Mouse (Mus musculus) macrophage (primary cell): Measurements from ENCODE around the gene Rnf217. TPM values are rescaled to one million over a fixed set of nuclear protein-coding genes. Genes with fewer than 3 reads are reported as not detected.

Experiments used
- H3K27ac ChIP-seq: fragments of 350-480 bp; formaldehyde crosslinking; 2 replicates; pipeline ENCODE4 v1.9.0; 2021
- H3K36me3 ChIP-seq: fragments of 350-480 bp; formaldehyde crosslinking; 2 replicates; pipeline ENCODE4 v1.9.0; 2021; ENCODE audit errors: inconsistent target
- H3K4me3 ChIP-seq: fragments of 350-480 bp; formaldehyde crosslinking; 2 replicates; pipeline ENCODE4 v1.9.0; 2021; ENCODE audit errors: inconsistent target
- H3K79me2 ChIP-seq: fragments of 350-480 bp; formaldehyde crosslinking; 2 replicates; pipeline ENCODE4 v1.9.0; 2021; ENCODE audit errors: inconsistent target
- WGBS: methylation state at CpG from one replicate; pipeline ENCODE4 v1.1.7; 2026; ENCODE audit warnings: inconsistent platforms; ENCODE audit not compliant: missing documents; 5-methylcytosine and 5-hydroxymethylcytosine counted together
- polyA plus RNA-seq: library from polyadenylated mRNA; stranded (reverse); fragments of 250-400 nt; gene quantifications from 3 replicates; pipeline ENCODE4 v1.2.4, GENCODE M21; 2018; ENCODE audit warnings: inconsistent platforms

Rnf217 gene
- polyA plus RNA-seq, 1 experiment from 2014 or later: 1.3 TPM

DNA sequence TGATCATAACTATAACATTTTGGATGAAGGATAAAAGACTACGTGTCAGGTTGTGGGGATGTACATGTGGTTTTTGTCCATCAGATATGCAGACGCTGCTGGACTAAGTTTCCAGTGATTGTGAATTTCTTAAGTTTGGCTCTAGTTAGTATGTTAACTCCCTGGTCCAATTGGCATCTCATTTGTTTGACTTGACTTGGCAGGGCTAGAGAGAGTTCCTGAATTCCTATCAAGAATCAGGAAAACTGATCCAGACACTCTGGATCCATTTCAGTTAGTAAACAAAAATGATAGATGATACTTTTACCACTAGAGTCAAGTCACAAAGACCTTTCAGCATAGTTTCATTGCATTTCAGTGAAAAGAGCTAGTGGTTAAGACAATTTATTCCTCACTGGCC lies 112.1 kb downstream of the Rnf217 start:
- Histone ChIP-seq H3K36me3 (no peaks in the 10 kb centered on the region), H3K4me3 (no peak overlapping the region), H3K27ac (no peak overlapping the region), H3K79me2 (no peaks in the 10 kb centered on the region)
- WGBS: 97% methylated on average over 2 of the region's 2 CpGs

DNA sequence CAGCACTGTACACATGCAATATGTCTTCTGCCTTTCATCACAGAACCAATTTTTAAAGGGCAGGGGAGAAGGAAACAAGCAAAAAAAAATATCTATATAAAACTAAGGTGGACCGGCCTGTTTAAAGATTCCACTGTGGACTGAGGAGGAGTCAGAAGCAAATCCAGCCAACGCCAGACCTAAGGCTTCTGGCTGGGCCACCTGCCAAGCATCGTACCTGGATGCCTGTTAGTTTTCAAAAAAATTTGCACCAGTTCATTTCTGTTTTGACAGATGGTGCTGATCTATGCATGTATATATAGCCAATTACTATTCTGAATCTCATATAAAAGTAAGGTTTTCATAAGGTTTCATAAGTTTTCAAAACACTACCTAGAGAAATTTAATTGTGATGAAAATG lies 113.2 kb downstream of the Rnf217 start:
- H3K79me2 ChIP-seq: no peaks in the 10 kb centered on the region
- H3K36me3 ChIP-seq: no peaks in the 10 kb centered on the region
- 90% methylated on average over 3 of the region's 3 CpGs for WGBS
- H3K4me3 ChIP-seq: no peak overlapping the region
- no peak overlapping the region for H3K27ac ChIP-seq

DNA sequence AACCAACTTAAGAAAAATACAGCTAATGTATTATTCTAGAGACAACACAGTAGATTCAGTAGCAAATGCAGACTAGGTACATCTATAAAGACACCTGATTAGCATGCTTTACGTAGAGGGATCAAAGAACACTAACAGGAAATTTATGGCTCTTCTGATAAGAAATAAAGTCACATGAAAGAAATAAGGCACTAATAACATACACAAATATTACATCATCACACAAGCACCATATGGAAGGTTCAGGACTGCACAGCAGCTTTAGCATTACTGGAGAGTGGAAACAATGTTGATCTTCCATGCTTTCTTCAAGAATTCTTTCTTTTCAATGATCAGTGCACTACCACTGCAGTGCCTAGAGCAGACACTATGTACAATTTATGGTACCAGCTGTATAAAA lies 114.7 kb downstream of the Rnf217 start:
- Histone ChIP-seq H3K79me2 (no peaks in the 10 kb centered on the region), H3K36me3 (no peaks in the 10 kb centered on the region), H3K4me3 (no peak overlapping the region), H3K27ac (no peak overlapping the region)
- WGBS: 86% methylated on average over 1 of the region's 1 CpGs

DNA sequence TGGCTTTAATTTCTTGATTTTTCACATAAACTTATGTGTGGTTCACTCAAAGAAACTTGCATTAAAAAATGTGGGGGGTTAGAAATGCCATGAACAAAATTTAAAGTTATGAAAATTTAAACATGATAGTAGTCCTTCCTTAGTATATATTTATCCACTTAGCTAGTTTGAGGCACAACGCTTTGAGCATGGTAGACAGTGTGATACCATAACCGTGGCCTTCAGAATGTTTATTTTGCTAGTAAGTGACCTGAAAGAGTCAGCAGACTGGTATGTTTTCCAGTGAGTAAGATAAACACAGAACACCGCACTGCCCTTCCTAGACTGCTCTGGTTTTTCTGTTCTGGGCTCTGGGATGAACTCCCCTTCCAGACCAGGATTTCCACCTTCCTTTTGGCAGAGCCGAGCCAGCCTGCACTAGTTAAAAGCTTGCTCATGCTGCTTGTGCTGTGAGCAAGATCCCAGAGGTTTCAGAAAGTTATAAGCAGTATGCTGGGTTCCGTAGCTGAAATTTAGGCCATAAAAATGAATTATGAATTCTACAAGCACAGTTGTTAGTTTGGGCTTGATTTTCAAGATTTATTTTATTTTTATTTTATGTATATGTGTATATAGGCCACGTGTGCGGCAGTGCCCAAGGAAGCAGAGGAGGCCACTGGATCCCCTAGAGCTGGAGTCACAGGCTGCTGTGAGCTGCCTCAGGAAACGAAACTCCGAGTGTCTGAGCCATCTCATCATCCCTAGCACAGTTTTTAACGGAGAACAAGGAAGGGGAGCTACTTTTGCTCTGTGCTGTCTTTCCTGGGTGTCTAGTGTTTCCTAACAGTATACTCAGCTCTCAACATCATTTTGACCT lies 141.7 kb downstream of the Rnf217 start:
- Histone ChIP-seq H3K27ac (no peak overlapping the region), H3K79me2 (no peaks in the 10 kb centered on the region), H3K4me3 (no peak overlapping the region), H3K36me3 (no peaks in the 10 kb centered on the region)
- WGBS: 78% methylated on average over 10 of the region's 10 CpGs

DNA sequence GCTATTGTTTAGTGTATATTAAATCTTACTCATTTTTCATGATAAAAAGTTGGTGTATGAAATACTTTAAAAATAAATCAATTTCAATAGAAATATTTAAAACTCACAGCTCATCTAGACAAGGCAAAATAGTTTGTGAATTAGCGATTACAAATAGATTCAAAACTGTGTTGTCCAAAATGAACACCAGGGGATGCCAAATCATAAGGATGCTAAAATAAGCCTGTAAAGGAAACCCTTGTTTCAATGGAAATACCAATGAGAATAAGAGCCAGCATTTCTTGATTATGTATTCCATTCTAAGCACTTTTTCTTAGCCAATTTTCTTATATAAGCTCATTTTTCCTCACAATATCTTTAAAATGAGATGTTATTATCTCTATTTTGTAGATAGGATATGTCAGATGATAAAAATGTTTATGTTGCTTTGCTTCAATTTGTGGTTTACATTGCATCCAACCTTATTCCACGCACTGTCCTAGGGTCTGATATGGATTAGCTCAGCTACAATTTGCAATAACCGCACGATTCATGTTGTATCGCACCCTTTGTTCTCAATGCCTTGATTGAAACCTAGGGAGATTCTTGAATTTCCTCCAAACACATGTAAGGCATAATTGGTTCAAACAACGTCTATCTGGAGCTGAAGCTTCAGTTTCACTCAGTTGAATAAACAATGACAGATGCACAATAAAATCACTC lies 143.0 kb downstream of the Rnf217 start:
- Histone ChIP-seq H3K36me3 (no peaks in the 10 kb centered on the region), H3K79me2 (no peaks in the 10 kb centered on the region), H3K4me3 (no peak overlapping the region), H3K27ac (no peak overlapping the region)
- WGBS: 79% methylated on average over 6 of the region's 6 CpGs

DNA sequence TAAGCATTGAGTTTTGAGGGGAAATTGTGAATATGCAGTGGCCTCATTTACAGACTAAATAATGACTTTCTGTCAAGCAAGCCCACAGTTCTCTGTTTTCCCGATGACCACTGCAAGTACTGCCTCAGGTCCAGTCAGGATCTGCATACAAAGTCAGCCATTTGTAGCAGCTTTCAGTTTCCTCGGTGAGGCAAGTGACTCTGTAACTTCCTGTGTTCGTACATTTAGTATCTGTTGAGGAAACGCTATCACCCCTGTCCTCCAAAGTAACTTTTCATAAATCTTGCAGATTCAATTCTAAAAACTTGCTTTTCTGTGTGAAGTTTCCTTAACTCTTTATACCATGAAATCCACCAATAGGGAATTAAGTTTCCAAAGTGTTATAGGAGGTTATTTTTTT lies 143.6 kb downstream of the Rnf217 start:
- WGBS: 5% methylated on average over 4 of the region's 4 CpGs
- no peak overlapping the region for H3K4me3 ChIP-seq
- H3K27ac ChIP-seq: no peak overlapping the region
- no peaks in the 10 kb centered on the region for H3K79me2 ChIP-seq
- H3K36me3 ChIP-seq: no peaks in the 10 kb centered on the region

DNA sequence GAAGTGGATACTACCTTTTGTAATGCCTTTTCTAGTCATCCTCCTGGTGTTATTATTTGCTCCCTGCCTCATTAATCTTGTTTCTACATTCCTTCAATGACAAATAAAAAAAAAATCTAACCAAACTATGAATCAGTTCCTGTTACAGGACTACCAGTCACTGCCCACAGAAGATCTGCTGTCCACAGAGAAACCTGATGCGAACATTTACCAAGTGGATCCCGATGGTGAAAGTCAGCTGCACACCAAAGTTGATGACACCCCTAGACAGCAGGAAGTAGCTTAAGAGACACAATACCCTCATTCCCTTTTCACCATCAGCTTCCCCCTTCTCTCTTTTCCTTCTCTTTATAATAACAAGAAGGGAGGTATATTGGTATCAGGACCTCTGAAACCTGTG lies 145.9 kb downstream of the Rnf217 start:
- Histone ChIP-seq H3K4me3 (no peak overlapping the region), H3K27ac (no peak overlapping the region), H3K79me2 (no peaks in the 10 kb centered on the region), H3K36me3 (no peaks in the 10 kb centered on the region)
- WGBS: 74% methylated on average over 2 of the region's 2 CpGs

DNA sequence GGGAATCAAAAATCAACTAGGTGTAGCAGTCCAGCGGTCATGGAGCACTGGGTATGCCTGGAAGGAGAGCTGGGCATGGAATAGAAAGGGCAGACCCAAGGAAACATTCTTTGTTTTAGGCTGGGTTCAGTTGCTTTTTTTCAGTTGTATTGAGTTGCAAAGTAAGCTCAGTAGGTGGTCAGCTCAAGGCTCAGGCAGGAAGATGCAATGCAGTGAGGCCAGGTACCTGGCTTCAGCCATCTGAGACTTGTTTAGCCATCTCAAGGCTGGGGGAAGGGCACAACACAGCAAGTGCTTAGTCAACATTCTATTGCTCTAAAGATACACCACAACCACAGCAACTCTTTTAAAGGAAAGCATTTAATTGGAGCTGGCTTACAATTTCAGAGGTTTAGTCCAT lies 152.2 kb downstream of the Rnf217 start:
- Histone ChIP-seq H3K36me3 (no peaks in the 10 kb centered on the region), H3K79me2 (no peaks in the 10 kb centered on the region), H3K4me3 (no peak overlapping the region), H3K27ac (no peak overlapping the region)
- 74% methylated on average over 1 of the region's 1 CpGs for WGBS

DNA sequence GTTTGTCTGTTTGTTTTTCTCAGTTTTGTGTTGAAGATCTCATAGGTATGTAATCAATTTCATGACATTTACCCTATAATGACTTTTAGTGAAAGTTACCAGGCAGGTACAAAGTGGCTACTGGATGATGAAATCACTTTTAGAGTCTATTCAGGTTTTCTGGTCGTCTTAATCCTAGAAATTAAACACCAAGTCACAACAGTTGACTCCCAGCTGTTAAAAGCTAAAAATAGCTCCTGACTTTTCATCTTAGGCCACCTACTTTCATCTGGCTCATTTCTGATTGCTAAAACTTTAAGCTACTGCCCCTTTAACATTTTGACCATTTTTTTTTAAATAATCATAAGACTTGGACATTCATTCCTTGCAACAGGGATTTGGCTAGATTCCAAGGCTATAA lies 161.9 kb downstream of the Rnf217 start:
- no peak overlapping the region for H3K4me3 ChIP-seq
- H3K36me3 ChIP-seq: no peaks in the 10 kb centered on the region
- H3K27ac ChIP-seq: no peak overlapping the region
- H3K79me2 ChIP-seq: no peaks in the 10 kb centered on the region
- WGBS: 75% methylated on average over 1 of the region's 1 CpGs

DNA sequence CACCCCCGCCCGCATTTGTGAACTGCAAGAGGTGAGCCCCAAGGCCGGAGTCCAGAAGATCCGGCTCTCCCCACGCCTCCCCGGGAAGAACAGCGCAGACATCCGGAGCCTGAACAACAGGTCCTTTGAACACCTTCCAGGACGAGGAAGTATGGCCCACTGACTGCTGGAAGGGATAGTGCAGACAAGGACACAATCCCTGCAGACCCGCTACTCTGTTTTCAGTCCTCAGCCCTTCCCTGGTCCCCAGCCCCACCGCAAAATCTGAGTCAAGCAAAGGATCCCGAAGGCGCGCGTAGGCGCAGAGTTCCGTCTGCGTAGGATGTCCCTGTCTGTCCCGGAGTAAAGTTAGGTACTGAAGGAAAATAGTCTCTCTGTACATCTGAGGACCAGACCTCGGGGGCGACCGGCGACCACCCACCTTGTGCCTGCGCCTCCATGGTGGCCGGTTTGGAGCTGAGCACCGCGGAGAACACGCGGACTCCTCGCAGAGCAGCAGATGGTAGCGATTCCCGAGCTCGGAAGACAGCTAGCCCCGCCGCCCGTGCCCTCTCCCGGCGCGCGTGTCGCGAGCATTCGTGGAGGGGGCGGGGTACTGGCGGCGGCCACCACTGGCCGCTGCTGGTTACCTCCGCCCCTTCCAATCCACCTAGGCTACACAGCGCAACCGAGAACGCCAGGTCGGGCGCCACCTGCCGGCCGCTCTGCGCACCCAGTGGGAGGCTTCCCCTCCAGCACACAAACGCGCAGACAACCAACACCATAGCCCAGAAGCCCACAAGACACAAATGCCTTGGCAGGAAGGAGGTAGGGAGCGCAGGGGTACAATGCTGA lies 163.5 kb downstream of the Rnf217 start, which contains the start of gene Tpd52l1:
Gene Tpd52l1 (minus strand): TSS at position 668 of the 834 bp plus-strand sequence.
- Histone ChIP-seq H3K36me3 (no peaks in the 10 kb centered on the region), H3K79me2 (no peaks in the 10 kb centered on the region), H3K27ac (no peak within 1 kb of the TSS), H3K4me3 (no peak within 1 kb of the TSS)
- WGBS: 2% methylated on average over 55 of the region's 59 CpGs

DNA sequence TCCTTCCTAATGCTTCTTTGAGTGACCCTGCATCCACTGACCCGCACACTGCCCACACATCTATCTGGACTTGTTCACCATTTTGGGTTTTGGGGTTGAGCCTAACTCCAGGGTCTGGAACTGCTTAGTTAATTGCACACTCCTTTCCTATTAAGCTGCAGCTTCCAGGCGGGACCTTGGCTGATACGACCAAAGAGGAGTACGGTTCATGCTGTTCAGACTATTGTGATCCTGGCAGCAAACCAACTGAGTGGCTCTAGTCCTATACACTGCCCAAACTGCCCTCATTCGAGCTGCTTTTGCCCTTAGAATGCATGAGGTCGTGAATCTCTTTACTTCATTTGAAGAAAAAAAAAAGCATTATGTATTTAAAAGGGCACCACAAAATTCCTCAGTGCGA lies 164.8 kb downstream of the Rnf217 start:
- 88% methylated on average over 7 of the region's 7 CpGs for WGBS
- no peaks in the 10 kb centered on the region for H3K79me2 ChIP-seq
- H3K36me3 ChIP-seq: no peaks in the 10 kb centered on the region

More for the DNA sequence above, 164.8 kb downstream of the Rnf217 start:
- Histone ChIP-seq H3K4me3 (no peak overlapping the region), H3K27ac (no peak overlapping the region)

Other genes with a start within 250 kb of the Rnf217 start
- gene Tpd52l1, start 163.2 kb downstream of the Rnf217 start, polyA plus RNA-seq: not detected in 3 replicates